Mouse (Mus musculus) lung, adult 2 months (tissue): ENCODE measurements at regions not wholly inside any gene's neighbourhood (a gene's known extent, or its start where the extent isn't known, plus 50 kb on each side); places are given as distances from the start of the nearest gene placed in this dataset.

Source experiments
- CTCF ChIP-seq: fragments of 200-500 bp; IDR thresholded peaks from 2 replicates; pipeline ENCODE4 v1.5.1; 2011; ENCODE audit warnings: mild to moderate bottlenecking, low read length, control low read depth; ENCODE audit not compliant: insufficient read depth
- POLR2A ChIP-seq: fragments of 200-500 bp; IDR thresholded peaks from 2 replicates; pipeline ENCODE4 v1.6.1; 2011; ENCODE audit warnings: low read depth, mild to moderate bottlenecking, control low read depth, low read length, borderline replicate concordance; ENCODE audit errors: extremely low read depth

DNA sequence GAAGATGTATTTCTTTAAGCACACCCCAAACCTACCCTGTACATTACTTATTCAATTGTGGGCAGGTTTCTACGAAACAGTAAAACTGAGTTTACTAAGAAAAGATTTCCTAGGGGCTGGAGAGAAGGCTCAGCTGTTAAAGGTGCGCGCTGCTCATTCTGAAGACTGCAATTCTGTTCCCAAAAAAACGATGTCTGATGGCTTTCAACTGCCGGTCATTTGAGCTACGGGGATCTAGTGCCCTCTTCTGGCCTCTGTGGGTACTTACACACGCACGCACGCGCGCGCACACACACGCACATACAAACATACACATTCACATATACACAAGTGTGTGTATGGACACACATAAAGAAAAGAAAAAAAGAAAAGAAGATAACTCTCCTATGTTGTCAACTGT is 106.6 kb upstream of the Mdm1 start:
- TF ChIP-seq CTCF, result 0 out of 2 replicates have a peak, but pooled peaks have one; percentile 1
- TF ChIP-seq POLR2A, result no peak
